Mouse (Mus musculus) heart, adult 2 months (tissue): ENCODE data around the gene Gsta2.

ENCODE experiments used
- CTCF ChIP-seq: fragments of 200-600 bp; IDR thresholded peaks from 2 replicates; pipeline ENCODE4 v1.8.1; 2022; ENCODE audit warnings: antibody characterized with exemption, mild to moderate bottlenecking, moderate library complexity
- EP300 ChIP-seq: fragments of 200-500 bp; IDR thresholded peaks from 2 replicates; pipeline ENCODE4 v1.6.1; 2011; ENCODE audit warnings: low read depth, low read length, control low read depth; ENCODE audit not compliant: insufficient read depth
- POLR2A ChIP-seq: fragments of 200-500 bp; IDR thresholded peaks from 2 replicates; pipeline ENCODE4 v1.6.1; 2011; ENCODE audit warnings: mild to moderate bottlenecking, low read depth, low read length, control low read depth; ENCODE audit not compliant: insufficient read depth

DNA sequence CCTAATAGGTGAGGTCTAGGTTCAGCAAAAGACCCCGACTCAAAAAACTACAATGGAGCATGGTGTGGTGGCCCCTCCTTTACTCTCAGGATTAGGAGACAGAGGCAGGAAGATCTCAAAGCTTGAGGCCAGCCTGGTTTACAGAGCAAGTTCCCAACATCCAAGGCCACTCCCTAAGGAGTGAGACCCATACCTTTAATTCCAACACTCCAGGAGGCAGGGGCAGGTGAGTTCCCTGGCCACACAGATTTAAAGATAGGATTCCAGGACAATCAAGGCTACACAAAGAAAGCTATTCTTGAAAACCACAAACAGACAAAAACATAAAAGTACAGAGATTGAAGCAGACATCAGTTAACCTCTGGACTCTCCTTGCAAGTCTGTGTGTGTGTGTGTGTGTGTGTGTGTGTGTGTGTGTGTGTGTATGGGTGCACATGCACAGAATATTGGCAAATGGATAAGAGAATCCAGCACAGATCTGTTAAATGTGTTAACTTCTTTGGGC is 19.3 kb upstream of the Gsta2 start:
- TF ChIP-seq CTCF (no peak), POLR2A (no peak), EP300 (no peak)
